Mouse (Mus musculus) midbrain, embryonic 11.5 days (tissue): ENCODE results near the gene Kcnn1. TPM values are rescaled to one million over a fixed set of nuclear protein-coding genes. Genes with fewer than 3 reads are reported as not detected.
"Not testable (repeated sequence)": the region's sequence is repeated elsewhere in the genome, so short reads cannot be mapped to it uniquely, and the experiment has no call there.

Experiments
- ATAC-seq: fragments of 200-750 bp; cut with Nextera tagmentation; 2 replicates; pipeline ENCODE4 v1.8.0; 2017; ENCODE audit warnings: moderate TSS enrichment, moderate library complexity; ENCODE audit not compliant: low FRiP score
- DNase-seq: peaks from one replicate; pipeline ENCODE4 v3.0.0; 2015; ENCODE audit warnings: low spot score; ENCODE audit errors: missing footprints
- H3K27ac ChIP-seq: fragments of 300-500 bp; sonication (generic); 2 replicates; pipeline ENCODE4 v1.5.1; 2014; ENCODE audit warnings: low read depth, low read length
- H3K27me3 ChIP-seq: fragments of 300-500 bp; sonication (generic); 2 replicates; pipeline ENCODE4 v1.6.1; 2014; ENCODE audit warnings: mild to moderate bottlenecking, low read length, moderate library complexity, mixed read lengths; ENCODE audit not compliant: control insufficient read depth, insufficient read depth
- H3K36me3 ChIP-seq: fragments of 300-500 bp; sonication (generic); 2 replicates; pipeline ENCODE4 v1.6.1; 2014; ENCODE audit warnings: mild to moderate bottlenecking, low read length, moderate library complexity, mixed read lengths; ENCODE audit not compliant: control insufficient read depth, insufficient read depth
- H3K4me1 ChIP-seq: fragments of 300-500 bp; sonication (generic); 2 replicates; pipeline ENCODE4 v1.6.1; 2014; ENCODE audit warnings: low read length; ENCODE audit not compliant: control insufficient read depth, insufficient read depth
- H3K4me2 ChIP-seq: fragments of 300-500 bp; sonication (generic); 2 replicates; pipeline ENCODE4 v1.6.1; 2014; ENCODE audit warnings: mild to moderate bottlenecking, moderate library complexity
- H3K4me3 ChIP-seq: fragments of 300-500 bp; sonication (generic); 2 replicates; pipeline ENCODE4 v1.5.1; 2014; ENCODE audit warnings: low read depth, low read length
- H3K9ac ChIP-seq: fragments of 300-500 bp; sonication (generic); 2 replicates; pipeline ENCODE4 v1.6.1; 2014; ENCODE audit warnings: low read length
- H3K9me3 ChIP-seq: fragments of 300-500 bp; sonication (generic); 2 replicates; pipeline ENCODE4 v1.6.1; 2016; ENCODE audit warnings: low read length; ENCODE audit not compliant: control insufficient read depth
- WGBS: fragments of 180-500 bp; shearing (Covaris S2); extraction: QIAGEN DNeasy Blood & Tissue Kit; methylation state at CpG from one replicate; pipeline ENCODE4 v1.1.7; 2014; 5-methylcytosine and 5-hydroxymethylcytosine counted together
- polyA plus RNA-seq: library from polyadenylated mRNA; unstranded; fragments of >200 nt; fragmentation: Nextera tagmentation; extraction: Ambion mirVana; gene quantifications from 2 replicates; pipeline ENCODE4 v1.2.1, GENCODE M21; 2014

The Kcnn1 gene
- polyA plus RNA-seq, 1 experiment from 2014 or later = 12.4 TPM

GRCm38 (mm10) chr8:70902211-70902610 is 39.2 kb upstream of the Kcnn1 start:
- Histone ChIP-seq H3K4me1 (peaks cover 10% of the 10 kb centered on the region), H3K36me3 (no peaks in the 10 kb centered on the region), H3K4me2 (no peak overlapping the region), H3K4me3 (no peak overlapping the region), H3K9me3 (no peaks in the 10 kb centered on the region), H3K27ac (no peak overlapping the region), H3K27me3 (no peaks in the 10 kb centered on the region; the same call in 1 of the 2 replicates), H3K9ac (no peak overlapping the region)
- no peak for ATAC-seq
- WGBS = 38% methylated on average over 5 of the region's 5 CpGs
- no peak for DNase-seq

- ATAC-seq (no peak), DNase-seq (no peak)
- H3K9ac ChIP-seq = no peak overlapping the region
- H3K36me3 ChIP-seq = no peaks in the 10 kb centered on the region
- no peak overlapping the region for H3K4me2 ChIP-seq
- WGBS = 69% methylated on average over 2 of the region's 2 CpGs
- peaks cover 7% of the 10 kb centered on the region for H3K4me1 ChIP-seq
- no peaks in the 10 kb centered on the region; the same call in 1 of the 2 replicates for H3K27me3 ChIP-seq
- H3K27ac ChIP-seq = no peak overlapping the region
- no peak overlapping the region for H3K4me3 ChIP-seq
- no peaks in the 10 kb centered on the region for H3K9me3 ChIP-seq
Measured at GRCm38 (mm10) chr8:70900872-70901387, 37.9 kb upstream of the Kcnn1 start.

GRCm38 (mm10) chr8:70899226-70899625 is 36.2 kb upstream of the Kcnn1 start:
- Histone ChIP-seq H3K4me2 (no peak overlapping the region), H3K27me3 (no peaks in the 10 kb centered on the region; the same call in 1 of the 2 replicates), H3K27ac (no peak overlapping the region), H3K36me3 (peaks cover 13% of the 10 kb centered on the region), H3K9ac (no peak overlapping the region), H3K9me3 (no peaks in the 10 kb centered on the region), H3K4me1 (peaks cover 7% of the 10 kb centered on the region), H3K4me3 (no peak overlapping the region)
- ATAC-seq = no peak
- no peak for DNase-seq
- 86% methylated on average over 2 of the region's 2 CpGs for WGBS

GRCm38 (mm10) chr8:70898661-70899198 is 35.7 kb upstream of the Kcnn1 start:
- Histone ChIP-seq H3K27ac (no peak overlapping the region), H3K36me3 (peaks cover 17% of the 10 kb centered on the region), H3K9ac (peak overlapping the region; percentile 60), H3K9me3 (no peaks in the 10 kb centered on the region), H3K4me1 (peaks cover 7% of the 10 kb centered on the region), H3K4me3 (peak overlapping the region; percentile 88; the same call in 1 of the 2 replicates), H3K4me2 (no peak overlapping the region; the same call in 1 of the 2 replicates), H3K27me3 (peaks cover 4% of the 10 kb centered on the region)
- no peak for DNase-seq
- no peak for ATAC-seq
- WGBS = 59% methylated on average over 2 of the region's 2 CpGs

- H3K27me3 ChIP-seq = peaks cover 13% of the 10 kb centered on the region
- peaks cover 17% of the 10 kb centered on the region for H3K36me3 ChIP-seq
- H3K27ac ChIP-seq = peak overlapping the region; percentile 22; the same call in 1 of the 2 replicates
- peaks cover 7% of the 10 kb centered on the region for H3K4me1 ChIP-seq
- peak overlapping the region; percentile 88 for H3K4me3 ChIP-seq
- ATAC-seq (peak; percentile 57), DNase-seq (peak; percentile 99)
- peak overlapping the region; percentile 60 for H3K9ac ChIP-seq
- under 1% methylated on average over 20 of the region's 20 CpGs for WGBS
- no peaks in the 10 kb centered on the region for H3K9me3 ChIP-seq
- peak overlapping the region; percentile 74 for H3K4me2 ChIP-seq
Measured at GRCm38 (mm10) chr8:70897681-70898413, 34.8 kb upstream of the Kcnn1 start.

GRCm38 (mm10) chr8:70897021-70897680 is 34.1 kb upstream of the Kcnn1 start, which contains the start of gene Rpl18a:
Rpl18a (minus strand) TSS chr8:70897412.
- ATAC-seq (peak; percentile 97), DNase-seq (peak; percentile 99)
- peaks cover 17% of the 10 kb centered on the region for H3K36me3 ChIP-seq
- WGBS = 0% methylated on average over 60 of the region's 60 CpGs
- H3K4me2 ChIP-seq = peak within 1 kb of the TSS; percentile 99
- H3K27me3 ChIP-seq = peaks cover 20% of the 10 kb centered on the region
- peak within 1 kb of the TSS; percentile 22; the same call in 1 of the 2 replicates for H3K27ac ChIP-seq
- H3K4me3 ChIP-seq = peak within 1 kb of the TSS; percentile 88
- peak within 1 kb of the TSS; percentile 95 for H3K9ac ChIP-seq
- H3K4me1 ChIP-seq = peaks cover 12% of the 10 kb centered on the region
- no peaks in the 10 kb centered on the region for H3K9me3 ChIP-seq

- no peak for ATAC-seq
- WGBS = 4% methylated on average over 25 of the region's 25 CpGs
- Histone ChIP-seq H3K4me3 (peak overlapping the region; percentile 88), H3K27ac (no peak overlapping the region), H3K27me3 (peaks cover 26% of the 10 kb centered on the region), H3K9ac (peak overlapping the region; percentile 95), H3K4me1 (peaks cover 13% of the 10 kb centered on the region), H3K9me3 (no peaks in the 10 kb centered on the region), H3K36me3 (peaks cover 17% of the 10 kb centered on the region), H3K4me2 (peak overlapping the region; percentile 99)
- DNase-seq = peak; percentile 87
Measured at GRCm38 (mm10) chr8:70896316-70897020, 33.4 kb upstream of the Kcnn1 start.

GRCm38 (mm10) chr8:70895571-70896259 is 32.7 kb upstream of the Kcnn1 start:
- H3K4me1 ChIP-seq = peaks cover 13% of the 10 kb centered on the region
- not testable (repeated sequence) for H3K27ac ChIP-seq, H3K9me3 ChIP-seq, ATAC-seq
- peak overlapping the region; percentile 95; the same call in 1 of the 2 replicates for H3K9ac ChIP-seq
- 80% methylated on average over 22 of the region's 24 CpGs for WGBS
- peak; percentile 75 for DNase-seq
- H3K4me3 ChIP-seq = peak overlapping the region; percentile 88
- peaks cover 34% of the 10 kb centered on the region for H3K27me3 ChIP-seq
- H3K36me3 ChIP-seq = peaks cover 17% of the 10 kb centered on the region
- H3K4me2 ChIP-seq = peak overlapping the region; percentile 99
